Mouse (Mus musculus) bone marrow macrophage, adult 2 months (primary cell): ENCODE results near the gene Knop1.

Experiments
- CTCF ChIP-seq: IDR thresholded peaks from 2 replicates; pipeline ENCODE4 v1.5.1; 2012; ENCODE audit warnings: low read depth, mild to moderate bottlenecking, low read length, moderate library complexity
- POLR2A ChIP-seq: IDR thresholded peaks from 2 replicates; pipeline ENCODE4 v1.6.1; 2012; ENCODE audit warnings: mild to moderate bottlenecking, low read depth, low read length, borderline replicate concordance

DNA sequence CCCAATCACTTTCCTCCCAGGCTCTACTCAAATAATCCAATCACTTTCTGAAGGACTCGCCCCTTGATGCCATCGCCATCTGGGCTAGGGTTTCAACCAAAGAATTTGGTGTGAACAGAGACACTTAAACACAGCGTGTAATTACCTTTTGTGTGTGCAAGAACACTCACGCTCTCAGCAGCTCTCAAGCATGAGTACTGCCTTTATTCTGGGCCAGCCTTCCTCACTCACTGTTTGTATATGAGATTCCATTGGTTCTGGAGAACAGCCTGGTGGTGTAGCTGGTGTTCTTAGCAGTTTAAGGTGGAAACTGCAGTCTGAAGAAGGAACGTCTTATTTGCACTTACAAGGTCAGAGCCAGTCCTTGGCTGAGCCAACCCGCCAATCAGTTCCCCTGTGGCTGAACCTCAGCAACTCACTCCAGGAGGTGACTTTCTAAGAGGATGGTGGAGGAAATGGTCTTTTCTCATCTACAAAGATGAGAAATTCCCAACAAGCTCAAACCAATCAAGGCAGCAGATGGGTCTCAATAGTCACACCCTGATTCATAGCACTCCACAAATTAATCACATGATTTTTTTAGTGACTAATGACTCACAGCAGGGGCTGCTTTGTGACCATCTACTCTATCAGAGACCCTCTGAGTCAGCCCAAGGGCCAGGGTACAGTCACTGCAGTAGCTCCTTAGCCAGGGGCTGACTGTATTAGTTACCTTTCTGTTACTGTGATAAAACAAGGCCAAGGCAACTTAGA lies 31.4 kb upstream of the Knop1 start:
- TF ChIP-seq POLR2A (no peak), CTCF (no peak)
